Mouse (Mus musculus) neural tube, embryonic 11.5 days (tissue): ENCODE results near the gene Gm20388. TPM values are rescaled to one million over a fixed set of nuclear protein-coding genes. Genes with fewer than 3 reads are reported as not detected.

Experiments
- ATAC-seq: fragments of 200-750 bp; cut with Nextera tagmentation; 2 replicates; pipeline ENCODE4 v1.8.0; 2017; ENCODE audit warnings: moderate number of reproducible peaks, mild to moderate bottlenecking, moderate TSS enrichment, moderate library complexity; ENCODE audit not compliant: insufficient read depth, low FRiP score, low TSS enrichment
- DNase-seq: peaks from one replicate; pipeline ENCODE4 v3.0.0-alpha.2; 2015; ENCODE audit warnings: low spot score
- H3K27ac ChIP-seq: fragments of 300-500 bp; sonication (generic); 2 replicates; pipeline ENCODE4 v1.5.1; 2014; ENCODE audit warnings: low read depth, mild to moderate bottlenecking, low read length
- H3K27me3 ChIP-seq: fragments of 300-500 bp; sonication (generic); 2 replicates; pipeline ENCODE4 v1.6.1; 2014; ENCODE audit warnings: mild to moderate bottlenecking, low read length, mixed read lengths; ENCODE audit not compliant: control insufficient read depth, insufficient read depth
- H3K36me3 ChIP-seq: fragments of 300-500 bp; sonication (generic); 2 replicates; pipeline ENCODE4 v1.6.1; 2014; ENCODE audit warnings: mild to moderate bottlenecking, low read length, moderate library complexity, mixed read lengths; ENCODE audit not compliant: control insufficient read depth, insufficient read depth
- H3K4me1 ChIP-seq: fragments of 300-500 bp; sonication (generic); 2 replicates; pipeline ENCODE4 v1.6.1; 2014; ENCODE audit warnings: low read length, mixed read lengths; ENCODE audit not compliant: control insufficient read depth, insufficient read depth
- H3K4me2 ChIP-seq: fragments of 300-500 bp; sonication (generic); 2 replicates; pipeline ENCODE4 v1.6.1; 2014; ENCODE audit warnings: low read depth, mild to moderate bottlenecking, moderate library complexity
- H3K4me3 ChIP-seq: fragments of 300-500 bp; sonication (generic); 2 replicates; pipeline ENCODE4 v1.5.1; 2014; ENCODE audit warnings: low read depth, low read length
- H3K9ac ChIP-seq: fragments of 300-500 bp; sonication (generic); 2 replicates; pipeline ENCODE4 v1.6.1; 2014; ENCODE audit warnings: mild to moderate bottlenecking, low read length
- H3K9me3 ChIP-seq: fragments of 300-500 bp; sonication (generic); 2 replicates; pipeline ENCODE4 v1.6.1; 2016; ENCODE audit warnings: low read length; ENCODE audit not compliant: control insufficient read depth
- WGBS: fragments of 180-500 bp; shearing (Covaris S2); extraction: QIAGEN DNeasy Blood & Tissue Kit; methylation state at CpG from one replicate; pipeline ENCODE4 v1.1.7; 2014; 5-methylcytosine and 5-hydroxymethylcytosine counted together
- polyA plus RNA-seq: library from polyadenylated mRNA; unstranded; fragments of >200 nt; fragmentation: Nextera tagmentation; extraction: Ambion mirVana; gene quantifications from 2 replicates; pipeline ENCODE4 v1.2.1, GENCODE M21; 2014

The Gm20388 gene
- polyA plus RNA-seq, 1 experiment from 2014 or later, result not detected

- Histone ChIP-seq H3K4me2 (no peak overlapping the region), H3K4me3 (no peak overlapping the region), H3K27me3 (no peaks in the 10 kb centered on the region), H3K36me3 (peaks cover 8% of the 10 kb centered on the region), H3K9me3 (no peaks in the 10 kb centered on the region), H3K4me1 (peaks cover 11% of the 10 kb centered on the region), H3K9ac (no peak overlapping the region), H3K27ac (no peak overlapping the region)
- 91% methylated on average over 8 of the region's 8 CpGs for WGBS
- DNase-seq (no peak), ATAC-seq (no peak)
Observed at GRCm38 (mm10) chr8:123657826-123658225, 3747.2 kb downstream of the Gm20388 start.

GRCm38 (mm10) chr8:123659469-123660057, 3748.9 kb downstream of the Gm20388 start:
- no peak overlapping the region for H3K27ac ChIP-seq
- peaks cover 11% of the 10 kb centered on the region for H3K4me1 ChIP-seq
- no peak overlapping the region for H3K9ac ChIP-seq
- no peak overlapping the region for H3K4me3 ChIP-seq
- peaks cover 10% of the 10 kb centered on the region for H3K36me3 ChIP-seq
- H3K27me3 ChIP-seq, result no peaks in the 10 kb centered on the region
- DNase-seq (no peak), ATAC-seq (no peak)
- WGBS, result 87% methylated on average over 10 of the region's 10 CpGs
- no peaks in the 10 kb centered on the region for H3K9me3 ChIP-seq
- no peak overlapping the region for H3K4me2 ChIP-seq

DNA sequence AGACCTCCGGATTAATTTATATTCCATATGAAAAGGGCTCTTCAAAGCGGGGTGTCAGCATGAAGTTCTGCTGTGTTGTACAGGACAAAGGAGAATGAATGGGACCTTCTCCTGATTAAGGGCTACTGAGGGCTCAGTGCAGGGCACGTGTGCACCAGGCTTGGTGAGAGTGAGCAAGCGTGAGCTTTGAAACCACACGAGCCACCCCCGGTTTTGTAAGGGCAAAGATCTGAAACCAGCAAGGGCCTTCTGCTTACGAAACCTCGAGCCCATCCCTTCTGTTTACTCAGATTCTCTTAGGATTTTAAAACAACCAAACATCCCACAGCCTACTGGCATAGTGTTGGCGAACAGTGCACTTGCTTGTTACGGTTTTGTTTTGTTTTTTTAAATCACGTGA, 3750.9 kb downstream of the Gm20388 start:
- no peaks in the 10 kb centered on the region for H3K9me3 ChIP-seq
- H3K9ac ChIP-seq, result no peak overlapping the region
- peaks cover 10% of the 10 kb centered on the region for H3K36me3 ChIP-seq
- ATAC-seq (no peak), DNase-seq (no peak)
- H3K4me2 ChIP-seq, result no peak overlapping the region
- no peak overlapping the region for H3K4me3 ChIP-seq
- no peaks in the 10 kb centered on the region for H3K27me3 ChIP-seq
- no peaks in the 10 kb centered on the region for H3K4me1 ChIP-seq
- 92% methylated on average over 11 of the region's 11 CpGs for WGBS
- H3K27ac ChIP-seq, result no peak overlapping the region

GRCm38 (mm10) chr8:123665580-123665979, 3754.9 kb downstream of the Gm20388 start:
- Histone ChIP-seq H3K4me3 (no peak overlapping the region), H3K27me3 (no peaks in the 10 kb centered on the region), H3K9ac (no peak overlapping the region), H3K9me3 (no peaks in the 10 kb centered on the region), H3K27ac (no peak overlapping the region), H3K36me3 (peaks cover 4% of the 10 kb centered on the region; the same call in 1 of the 2 replicates), H3K4me1 (no peaks in the 10 kb centered on the region), H3K4me2 (no peak overlapping the region)
- DNase-seq (no peak), ATAC-seq (no peak)
- WGBS, result 89% methylated on average over 6 of the region's 6 CpGs

GRCm38 (mm10) chr8:123666832-123667231, 3756.2 kb downstream of the Gm20388 start:
- WGBS, result 78% methylated on average over 1 of the region's 1 CpGs
- peaks cover 2% of the 10 kb centered on the region; the same call in 1 of the 2 replicates for H3K36me3 ChIP-seq
- DNase-seq, result no peak
- H3K9ac ChIP-seq, result no peak overlapping the region
- H3K27me3 ChIP-seq, result no peaks in the 10 kb centered on the region
- no peak for ATAC-seq
- H3K27ac ChIP-seq, result no peak overlapping the region
- H3K4me2 ChIP-seq, result no peak overlapping the region
- H3K4me1 ChIP-seq, result no peaks in the 10 kb centered on the region
- no peaks in the 10 kb centered on the region for H3K9me3 ChIP-seq
- no peak overlapping the region for H3K4me3 ChIP-seq

DNA sequence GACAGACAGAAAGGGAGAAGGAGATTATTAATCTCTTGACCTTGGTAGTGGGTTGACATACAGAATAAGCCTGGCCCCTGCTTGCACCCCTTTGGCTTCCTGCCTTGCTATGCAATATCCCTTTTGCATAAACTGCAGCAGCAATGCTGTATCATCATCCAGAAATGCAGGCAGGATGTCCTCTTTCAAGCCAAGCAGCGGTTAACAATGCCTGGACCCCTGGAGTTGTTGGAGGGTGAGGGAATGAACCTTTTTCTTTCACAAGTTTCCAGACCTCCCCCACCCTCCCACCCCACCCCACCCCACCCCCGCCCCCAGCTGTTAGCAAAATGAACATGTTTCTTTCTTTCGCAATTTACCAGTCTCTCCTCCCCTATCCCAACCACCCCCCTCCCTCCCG, 3758.0 kb downstream of the Gm20388 start:
- no peak for ATAC-seq
- Histone ChIP-seq H3K4me1 (no peaks in the 10 kb centered on the region), H3K4me3 (no peak overlapping the region), H3K36me3 (peaks cover 2% of the 10 kb centered on the region; the same call in 1 of the 2 replicates), H3K9me3 (no peaks in the 10 kb centered on the region), H3K4me2 (no peak overlapping the region), H3K27me3 (no peaks in the 10 kb centered on the region), H3K27ac (no peak overlapping the region), H3K9ac (no peak overlapping the region)
- no peak for DNase-seq
- 39% methylated on average over 4 of the region's 4 CpGs for WGBS

GRCm38 (mm10) chr8:123670766-123671165, 3760.1 kb downstream of the Gm20388 start:
- no peak overlapping the region for H3K4me2 ChIP-seq
- 62% methylated on average over 7 of the region's 7 CpGs for WGBS
- no peaks in the 10 kb centered on the region for H3K4me1 ChIP-seq
- H3K4me3 ChIP-seq, result no peak overlapping the region
- H3K27me3 ChIP-seq, result no peaks in the 10 kb centered on the region
- DNase-seq (no peak), ATAC-seq (no peak)
- H3K9me3 ChIP-seq, result no peaks in the 10 kb centered on the region
- no peak overlapping the region for H3K27ac ChIP-seq
- H3K9ac ChIP-seq, result no peak overlapping the region
- no peaks in the 10 kb centered on the region for H3K36me3 ChIP-seq

- 75% methylated on average over 7 of the region's 7 CpGs for WGBS
- Histone ChIP-seq H3K4me3 (no peak overlapping the region), H3K9ac (no peak overlapping the region), H3K27ac (no peak overlapping the region), H3K36me3 (no peaks in the 10 kb centered on the region), H3K27me3 (no peaks in the 10 kb centered on the region), H3K9me3 (no peaks in the 10 kb centered on the region), H3K4me2 (no peak overlapping the region), H3K4me1 (no peaks in the 10 kb centered on the region)
- ATAC-seq (no peak), DNase-seq (no peak)
Observed at GRCm38 (mm10) chr8:123671454-123671853, 3760.8 kb downstream of the Gm20388 start.

- Histone ChIP-seq H3K4me3 (no peak overlapping the region), H3K27ac (no peak overlapping the region), H3K4me2 (no peak overlapping the region), H3K36me3 (no peaks in the 10 kb centered on the region), H3K27me3 (no peaks in the 10 kb centered on the region), H3K9ac (no peak overlapping the region), H3K9me3 (no peaks in the 10 kb centered on the region), H3K4me1 (no peaks in the 10 kb centered on the region)
- DNase-seq, result no peak
- ATAC-seq, result no peak
- WGBS, result 65% methylated on average over 6 of the region's 6 CpGs
Observed at GRCm38 (mm10) chr8:123672648-123673047, 3762.0 kb downstream of the Gm20388 start.
